Mouse (Mus musculus) cerebellum, postnatal 10 days (tissue): ENCODE measurements around the gene Cryge.
"Not testable (repeated sequence)": the region's sequence is repeated elsewhere in the genome, so short reads cannot be mapped to it uniquely, and the experiment has no call there.

Experiments used
- DNase-seq, 2 experiments: peaks; one replicate each; pipeline ENCODE4 v3.0.0; 2021; ENCODE audit warnings: mixed read lengths in 2 of 2

The Cryge gene

GRCm38 (mm10) chr1:65050952-65051351 lies at the start of gene Cryge:
Cryge (minus strand) TSS chr1:65051149.
- not testable (repeated sequence) for DNase-seq

DNA sequence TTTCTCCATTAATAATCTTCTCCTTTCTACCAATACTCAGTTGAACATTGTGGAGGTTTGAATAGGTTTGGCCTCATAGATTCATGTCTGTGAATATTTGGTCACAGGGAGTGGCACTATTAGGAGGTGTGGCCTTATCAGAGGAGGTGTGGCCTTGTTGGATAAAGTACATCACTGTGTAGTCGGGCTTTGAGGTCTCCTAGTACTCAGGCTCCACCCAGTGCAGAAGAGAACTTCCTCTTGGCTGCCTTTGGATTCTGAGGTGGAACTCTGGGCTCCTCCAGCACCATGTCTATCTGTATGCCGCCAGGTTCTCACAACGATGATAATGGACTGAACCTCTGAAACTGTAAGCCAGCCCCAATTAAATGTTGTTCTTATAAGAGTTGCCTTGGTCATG lies 46.0 kb upstream of the Cryge start:
- no peak for DNase-seq

- no peak for DNase-seq
Measured at GRCm38 (mm10) chr1:65091566-65091965, 40.6 kb upstream of the Cryge start.

DNA sequence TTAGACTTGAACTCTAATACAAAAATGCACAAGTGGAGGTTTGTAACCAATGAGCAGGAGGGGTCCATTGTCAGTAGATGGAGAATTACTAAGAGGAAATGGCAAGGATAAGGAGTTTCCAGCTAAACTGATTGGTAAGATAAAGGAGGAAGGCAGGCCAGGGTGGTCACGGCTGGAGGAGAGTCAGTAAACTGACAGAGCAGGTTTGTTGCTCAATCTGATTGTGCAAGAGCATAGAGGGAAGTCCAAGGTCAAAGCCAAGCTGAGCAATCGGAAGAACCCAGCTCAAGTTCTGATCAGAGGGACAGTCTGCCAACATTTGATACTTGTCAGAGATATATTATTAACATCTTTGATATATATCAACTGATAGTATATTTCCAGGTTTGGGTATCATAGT lies 39.4 kb upstream of the Cryge start:
- DNase-seq = no peak

DNA sequence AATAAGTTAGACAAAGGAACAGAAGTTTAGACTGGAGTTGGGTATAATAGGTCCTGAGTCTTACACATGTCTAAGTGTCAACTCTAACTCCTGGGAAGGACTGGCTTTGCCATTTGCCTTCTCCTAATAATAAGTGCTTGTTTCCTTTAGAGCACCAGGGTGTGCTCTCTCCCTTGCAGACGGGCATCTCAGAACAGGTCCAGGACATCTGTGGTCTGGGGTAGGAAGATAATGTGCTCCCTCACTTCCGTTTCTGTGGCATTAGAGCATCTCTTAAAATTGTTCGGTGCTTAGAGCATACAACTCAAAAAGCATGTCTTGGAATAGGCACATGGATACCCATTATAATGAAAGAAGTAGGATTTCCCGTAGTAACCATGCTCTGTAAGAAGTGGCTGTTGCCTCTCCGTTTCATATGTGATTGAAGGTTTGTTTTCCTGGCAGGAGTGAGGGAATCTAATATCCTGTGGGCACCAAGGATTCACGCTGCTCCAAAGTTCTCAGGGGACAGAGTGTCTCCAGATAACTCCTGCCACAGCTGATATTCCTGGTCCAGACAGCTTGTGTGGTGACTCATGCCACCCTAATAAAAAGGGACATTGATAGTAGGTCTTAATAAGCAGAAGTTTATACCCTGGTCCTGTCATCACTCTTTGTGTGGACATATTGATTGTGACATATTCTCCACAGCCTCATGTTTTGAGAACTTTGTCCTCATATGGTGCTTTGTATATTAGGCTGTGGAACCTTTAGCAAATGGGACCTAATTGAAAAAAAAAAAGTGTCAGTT lies 37.8 kb upstream of the Cryge start:
- no peak for DNase-seq

DNA sequence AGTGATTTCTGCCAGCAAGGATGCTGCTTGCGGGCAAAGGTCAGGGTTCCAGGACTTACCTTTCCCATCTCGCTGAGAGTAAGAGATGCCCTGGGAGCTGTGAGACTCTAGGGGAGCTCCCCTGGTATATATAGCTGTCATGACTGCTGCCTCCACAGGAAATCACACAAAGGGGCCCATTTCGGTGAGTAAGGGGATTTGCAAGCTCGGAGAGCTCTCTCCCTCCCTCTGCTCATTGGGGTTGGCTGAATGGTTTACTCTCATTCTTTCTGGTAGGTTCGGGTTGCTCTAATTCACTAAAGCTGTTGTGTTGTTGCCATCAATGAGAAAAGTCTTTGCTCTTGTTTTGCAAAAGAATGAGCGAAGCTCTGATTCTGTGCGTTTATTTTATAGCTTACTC lies 31.2 kb upstream of the Cryge start, which contains the start of gene Crygb:
Crygb (minus strand) TSS at position 101 of the 400 bp plus-strand sequence.
- DNase-seq = no peak

DNA sequence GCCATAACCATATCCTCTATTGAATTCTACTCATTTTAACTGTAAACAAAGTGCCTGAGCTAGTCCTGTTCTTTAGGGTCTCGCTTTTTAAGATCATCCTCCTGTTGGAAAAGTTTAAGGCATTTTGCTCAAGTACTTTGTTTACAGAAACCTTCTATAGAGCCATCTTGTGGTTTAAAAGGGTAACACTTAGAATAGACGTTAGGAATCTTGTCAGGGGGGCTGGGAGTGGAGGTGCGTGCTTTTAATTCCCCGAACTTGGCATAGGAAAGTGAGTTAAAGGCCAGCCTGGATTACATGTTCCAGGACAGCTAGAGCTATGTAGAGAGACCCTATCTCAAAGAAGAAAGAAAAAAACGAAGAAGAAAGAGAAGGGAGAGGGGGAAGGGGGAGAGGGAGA lies 24.7 kb upstream of the Cryge start:
- DNase-seq = peak in 1 of 2 experiments; percentile 16

DNA sequence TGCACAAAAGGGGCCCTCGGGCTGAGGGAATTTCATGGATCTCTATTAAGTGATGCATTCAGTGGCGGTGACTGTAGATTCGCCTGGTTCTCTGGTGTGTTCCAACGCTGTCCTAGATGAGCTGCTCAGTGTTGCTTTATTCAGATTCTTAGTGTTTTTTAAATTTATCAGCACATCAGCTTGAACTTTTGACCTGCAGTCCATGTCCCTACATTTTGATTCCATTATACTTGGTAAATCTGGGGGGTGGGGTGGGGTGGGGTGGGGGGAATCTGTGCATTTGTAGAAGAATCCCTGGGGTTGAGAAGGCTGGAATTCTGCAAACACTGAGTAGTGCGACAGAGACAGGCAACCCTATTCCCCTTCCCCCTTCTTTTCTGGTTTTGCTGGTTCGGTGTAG lies 22.6 kb upstream of the Cryge start, which contains the start of gene Crygc:
Crygc (minus strand) TSS at position 101 of the 400 bp plus-strand sequence.
- no peak for DNase-seq

- no peak for DNase-seq
Measured at GRCm38 (mm10) chr1:65067842-65068241, 16.9 kb upstream of the Cryge start.

GRCm38 (mm10) chr1:65064201-65064600 lies 13.3 kb upstream of the Cryge start:
- peak; percentile 9 to 12 for DNase-seq

- DNase-seq = no peak
Measured at GRCm38 (mm10) chr1:65063352-65063751, 12.4 kb upstream of the Cryge start, which contains the start of gene Crygd. Crygd (minus strand) TSS chr1:65063452.

- no peak for DNase-seq
Measured at GRCm38 (mm10) chr1:65052140-65052539, 1.2 kb upstream of the Cryge start.

DNA sequence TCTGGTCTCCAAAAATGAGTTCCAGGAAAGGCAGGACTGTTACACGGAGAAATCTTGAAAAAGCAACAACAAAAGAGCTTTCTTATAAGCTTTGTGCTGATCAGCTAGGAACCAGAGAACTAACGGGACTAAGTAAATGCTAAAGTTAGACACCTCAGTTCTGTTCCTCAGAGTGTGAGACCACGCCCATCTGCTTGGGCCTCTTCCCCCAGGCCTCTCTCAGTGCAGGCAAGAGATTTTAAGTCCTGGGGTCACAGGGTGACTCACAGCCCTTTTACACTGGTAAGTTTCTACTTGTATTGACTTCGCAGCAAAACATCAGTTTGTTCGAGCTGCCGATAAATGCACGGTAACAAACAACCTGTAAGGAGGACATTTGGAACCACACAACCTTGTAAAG lies 747 bp upstream of the Cryge start:
- no peak for DNase-seq

- peak; percentile 78 to 82 for DNase-seq
Measured at GRCm38 (mm10) chr1:65048781-65049180, 2.2 kb downstream of the Cryge start.

DNA sequence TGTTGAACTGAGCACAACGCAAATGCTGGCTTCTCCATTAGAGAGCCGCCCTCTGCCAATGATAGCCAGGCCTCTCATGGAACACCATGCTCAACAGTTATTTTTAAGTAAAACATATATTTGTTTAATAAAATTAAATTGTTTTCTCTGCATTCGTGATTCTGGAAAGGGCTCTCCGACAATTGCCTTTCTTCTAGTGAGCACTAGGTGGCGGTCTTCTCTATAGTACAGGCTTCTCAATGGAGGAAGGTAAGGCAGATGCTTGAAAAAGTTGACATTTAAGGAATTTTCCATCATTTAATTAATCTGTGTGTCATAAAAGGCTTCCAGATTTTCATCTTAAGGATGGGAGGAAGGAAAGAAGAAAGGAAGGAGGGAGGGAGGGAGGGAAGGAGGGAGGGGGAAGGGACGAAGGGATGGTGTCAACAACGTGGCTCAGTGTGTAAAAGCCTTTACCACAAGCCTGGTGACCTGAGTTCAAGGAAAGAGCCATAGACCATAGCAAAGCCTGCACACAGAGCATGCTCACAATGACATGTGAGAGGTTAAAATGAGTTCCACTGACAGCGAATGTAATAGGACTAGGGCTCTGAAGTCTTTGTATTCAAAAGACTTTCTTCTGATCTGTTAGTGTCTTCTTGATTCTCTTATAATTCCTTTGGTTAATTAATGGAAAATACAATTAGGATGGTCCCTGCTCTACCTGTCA lies 4.4 kb downstream of the Cryge start:
- DNase-seq = peak; percentile 55 to 66

GRCm38 (mm10) chr1:65043433-65043832 lies 7.5 kb downstream of the Cryge start:
- no peak for DNase-seq

- no peak for DNase-seq
Measured at GRCm38 (mm10) chr1:65041837-65042236, 9.1 kb downstream of the Cryge start.

DNA sequence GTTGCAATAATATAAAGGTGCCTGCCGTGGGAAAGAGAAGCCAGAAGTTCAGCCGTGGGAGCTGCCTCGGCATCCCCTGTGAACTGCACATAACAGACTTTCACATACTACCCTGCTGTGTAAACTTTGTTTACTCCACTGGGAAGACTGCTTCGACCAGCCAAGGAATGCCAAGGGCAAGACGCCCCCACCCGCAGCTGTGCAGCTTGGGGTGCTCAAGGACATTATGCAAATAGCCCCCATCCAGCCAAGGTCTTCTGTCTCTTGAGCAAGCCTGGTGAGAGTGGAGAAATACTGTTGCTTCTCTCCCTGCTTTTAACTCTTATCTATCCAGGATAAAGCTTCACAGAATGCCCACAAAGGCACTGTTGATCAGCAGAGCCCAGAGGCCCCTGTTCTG lies 10.1 kb downstream of the Cryge start:
- no peak for DNase-seq

DNA sequence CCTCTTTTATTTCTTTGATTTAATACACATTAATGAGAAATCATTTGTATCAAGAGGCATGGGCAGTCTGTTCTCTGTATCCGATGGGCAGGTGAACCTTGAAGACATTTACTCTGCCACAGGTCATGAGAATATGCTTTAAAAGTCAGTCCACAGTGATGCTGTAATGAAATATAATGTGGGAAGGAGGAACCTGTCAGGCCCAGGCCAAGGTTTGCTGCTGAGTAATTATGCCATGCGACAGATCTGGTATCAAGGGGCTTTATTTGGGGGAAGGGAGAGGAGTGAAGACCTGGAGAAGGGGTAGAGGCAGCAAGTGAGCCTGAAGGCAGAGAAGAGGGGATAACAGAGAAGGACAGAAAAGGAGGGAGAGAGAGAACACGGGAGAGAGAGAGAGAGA lies 11.3 kb downstream of the Cryge start:
- no peak for DNase-seq

GRCm38 (mm10) chr1:65037542-65037941 lies 13.4 kb downstream of the Cryge start:
- DNase-seq = no peak

DNA sequence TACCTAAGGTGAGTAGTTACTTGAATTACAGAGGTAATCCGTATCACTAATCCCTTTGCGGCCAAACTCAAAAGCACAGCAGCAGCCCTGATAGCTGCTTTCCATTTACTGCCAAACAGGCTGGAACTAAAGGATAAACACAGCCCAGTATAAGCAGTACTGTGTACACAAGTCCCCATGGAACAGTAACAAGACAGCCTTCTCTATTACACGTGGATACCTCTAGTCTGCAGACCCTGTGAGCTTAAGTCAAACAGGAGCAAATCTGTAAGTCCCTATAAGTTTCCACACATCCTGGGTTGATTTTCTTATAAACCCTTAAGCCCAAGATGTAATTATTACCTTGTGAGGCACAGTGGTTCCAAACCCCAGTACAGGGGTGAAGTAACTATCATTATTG lies 15.4 kb downstream of the Cryge start:
- DNase-seq = no peak

- DNase-seq = no peak
Measured at GRCm38 (mm10) chr1:65032641-65033040, 18.3 kb downstream of the Cryge start, which contains the start of gene Akr1cl. Akr1cl (minus strand) TSS chr1:65032759.

DNA sequence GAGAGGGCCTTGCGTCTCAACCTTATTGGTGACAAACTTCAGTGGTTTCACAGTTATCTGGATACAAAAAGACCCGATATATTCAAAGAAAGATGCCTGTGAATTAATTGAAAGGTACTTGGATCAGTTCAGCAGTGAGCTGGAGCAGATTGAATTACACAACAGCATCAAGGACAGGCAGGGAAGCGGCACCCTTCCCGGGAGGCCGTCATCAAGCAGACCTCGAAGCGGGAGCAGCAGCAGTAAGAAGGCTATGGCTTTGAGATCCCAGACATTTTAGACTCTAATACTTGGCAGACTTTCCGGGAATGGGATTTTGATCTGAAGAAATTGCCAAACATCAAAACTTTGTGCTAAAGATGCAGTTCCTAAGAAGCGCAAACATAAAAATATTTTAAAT lies 22.7 kb downstream of the Cryge start:
- DNase-seq = peak in 1 of 2 experiments; percentile 22

GRCm38 (mm10) chr1:65012726-65013125 lies 38.2 kb downstream of the Cryge start:
- no peak for DNase-seq
